Mouse (Mus musculus) gastrocnemius, adult 8-10 months (tissue): ENCODE measurements around the gene Efcab3. TPM values are rescaled to one million over a fixed set of nuclear protein-coding genes. Genes with fewer than 3 reads are reported as not detected.

Experiments
- DNase-seq, 2 experiments: peaks; one replicate each; pipeline ENCODE4 v3.0.0; 2022; ENCODE audit warnings: low spot score in 2 of 2
- total RNA-seq, 4 experiments: library from RNA; stranded (reverse); gene quantifications; 2 replicates each; pipeline ENCODE4 v1.2.4; 2022

The Efcab3 gene
- total RNA-seq, 4 experiments from 2014 or later = not detected

GRCm38 (mm10) chr11:105146593-105146992 is 83.2 kb downstream of the Efcab3 start, which contains the start of gene Gm10842:
Gene Gm10842 (plus strand): TSS chr11:105146893.
- no peak for DNase-seq

- no peak for DNase-seq
Measured at GRCm38 (mm10) chr11:105149353-105149752, 86.0 kb downstream of the Efcab3 start.

- DNase-seq = no peak
Measured at GRCm38 (mm10) chr11:105149766-105150165, 86.4 kb downstream of the Efcab3 start.

DNA sequence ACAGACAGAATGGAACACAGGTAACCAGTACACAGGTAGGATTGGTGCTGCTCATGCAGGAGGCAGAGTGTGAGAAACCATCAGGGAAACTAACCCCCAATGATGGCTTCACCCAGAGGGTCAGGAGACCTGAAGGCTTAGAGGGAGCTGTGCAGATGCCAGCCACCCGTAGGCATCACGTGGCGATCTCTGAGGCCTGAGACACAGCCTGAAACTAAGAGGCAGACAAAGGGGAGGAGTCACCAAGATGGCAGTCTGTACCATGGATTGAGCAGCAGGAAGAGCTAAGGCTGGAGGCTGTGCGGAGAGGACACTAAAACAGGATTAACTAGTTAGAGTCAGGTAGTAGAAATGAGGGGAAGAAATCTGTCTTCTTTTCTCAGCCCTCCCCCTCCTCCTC is 87.3 kb downstream of the Efcab3 start:
- no peak for DNase-seq

GRCm38 (mm10) chr11:105151226-105152016 is 88.0 kb downstream of the Efcab3 start:
- no peak for DNase-seq

DNA sequence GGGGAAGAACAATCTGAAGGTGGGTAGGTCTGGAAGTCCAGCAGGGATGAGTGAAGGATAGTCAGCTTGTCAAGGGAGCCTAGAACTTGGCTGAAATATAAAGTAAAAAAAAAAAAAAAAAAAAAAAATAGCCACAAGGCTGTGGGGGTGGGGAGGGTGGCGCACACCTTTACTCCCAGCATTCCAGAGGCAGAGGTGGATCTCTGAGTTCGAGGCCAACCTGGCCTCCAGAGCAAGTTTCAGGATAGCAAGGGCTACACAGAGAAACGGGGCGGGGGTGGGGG is 88.6 kb downstream of the Efcab3 start:
- DNase-seq = no peak

- DNase-seq = no peak
Measured at GRCm38 (mm10) chr11:105152357-105152899, 89.0 kb downstream of the Efcab3 start.

- DNase-seq = no peak
Measured at GRCm38 (mm10) chr11:105153068-105153833, 89.9 kb downstream of the Efcab3 start.

DNA sequence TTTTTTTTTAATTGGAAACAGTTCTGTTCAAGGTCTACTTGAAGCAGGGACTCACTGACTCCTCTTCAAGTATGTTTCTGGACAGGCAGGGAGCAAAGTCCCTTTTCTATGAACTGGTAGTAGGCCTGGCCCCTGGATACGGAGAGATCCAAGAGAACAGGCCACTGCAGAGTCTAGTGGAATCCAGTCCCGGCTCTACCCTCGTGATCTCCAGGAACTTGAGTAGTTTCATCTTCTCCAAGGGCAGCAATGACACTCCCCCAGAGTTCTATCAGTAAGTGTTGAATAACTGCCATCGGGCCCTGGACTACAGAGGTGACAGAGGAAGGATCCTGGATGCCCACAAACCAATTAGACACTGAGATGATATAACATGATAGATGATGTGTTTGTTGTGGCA is 92.5 kb downstream of the Efcab3 start:
- DNase-seq = no peak

GRCm38 (mm10) chr11:105156748-105157267 is 93.4 kb downstream of the Efcab3 start:
- DNase-seq = no peak

- no peak for DNase-seq
Measured at GRCm38 (mm10) chr11:105158047-105158446, 94.7 kb downstream of the Efcab3 start.

GRCm38 (mm10) chr11:105159673-105160360 is 96.4 kb downstream of the Efcab3 start:
- no peak for DNase-seq

DNA sequence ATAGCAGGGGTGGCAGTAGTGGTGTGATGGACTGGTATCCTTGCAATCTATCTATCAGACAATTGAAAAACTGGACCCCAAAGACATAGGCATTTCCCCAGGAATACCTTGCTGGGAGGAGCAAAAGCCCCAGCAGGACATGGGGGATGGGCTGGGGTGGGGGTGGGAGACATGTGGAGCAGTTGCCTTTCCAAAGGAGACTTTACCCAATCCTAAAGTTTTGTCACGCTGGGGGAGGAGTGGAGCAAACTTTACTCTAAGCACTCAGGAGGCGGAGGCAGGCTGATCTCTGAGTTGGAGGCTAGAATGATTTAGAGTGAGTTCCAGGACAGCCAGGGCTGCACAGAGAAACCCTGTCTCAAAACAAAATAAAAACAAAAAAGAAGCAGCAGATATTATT is 98.0 kb downstream of the Efcab3 start:
- no peak for DNase-seq

DNA sequence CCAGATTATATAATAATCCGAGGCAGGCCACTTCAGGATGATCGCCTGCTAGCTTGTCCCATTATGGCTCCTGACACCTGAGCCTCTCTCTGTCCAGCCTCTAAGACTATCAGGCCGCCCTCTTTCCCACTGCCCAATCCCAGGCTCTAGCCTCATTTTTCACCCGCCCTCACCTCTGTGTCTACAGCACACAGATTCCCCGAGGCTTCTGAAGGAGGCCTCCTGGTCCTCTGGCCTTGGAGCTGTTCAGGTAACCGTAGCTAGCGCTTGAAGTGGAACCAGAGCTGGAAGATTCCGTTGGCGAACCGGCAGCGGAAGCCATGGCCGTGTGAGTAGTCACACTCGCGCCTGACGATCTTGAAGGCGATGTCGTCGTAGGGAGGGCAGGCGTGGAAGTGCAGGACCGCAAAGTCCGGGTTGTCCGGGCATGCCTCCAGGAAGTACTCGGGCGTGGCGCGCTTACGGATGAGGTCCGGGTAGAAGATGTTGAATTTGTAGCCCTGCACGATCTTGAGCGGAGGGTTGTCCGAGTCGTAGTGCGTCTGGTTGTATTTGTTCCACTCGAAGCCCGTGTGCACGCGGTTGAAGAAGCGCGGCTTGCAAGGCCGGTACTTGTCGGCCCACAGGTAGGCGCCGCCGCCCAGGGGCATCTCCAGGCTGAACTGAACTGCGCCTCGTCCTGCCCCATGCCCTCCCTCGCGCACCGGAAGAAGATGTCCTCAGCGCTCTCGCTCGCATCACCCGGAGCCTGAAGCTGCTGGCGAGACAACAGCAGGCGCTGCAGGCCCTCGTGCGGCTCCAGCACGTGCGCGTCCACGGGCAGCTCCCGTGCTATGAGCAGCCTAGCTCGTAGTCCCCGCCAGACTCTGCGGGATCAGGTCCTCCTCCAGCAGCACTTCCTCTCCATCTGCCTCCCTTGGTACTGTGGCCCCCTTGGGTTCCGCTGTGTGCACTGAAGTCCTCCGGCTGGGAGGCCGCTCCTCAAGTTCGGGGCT is 101.4 kb downstream of the Efcab3 start:
- no peak for DNase-seq

GRCm38 (mm10) chr11:105166780-105167179 is 103.4 kb downstream of the Efcab3 start:
- no peak for DNase-seq

Other genes starting within 250 kb of the Efcab3 start
- 1 to 10 TPM; 7.8 to 8.1 (median 8.0) TPM for gene Mettl2, start 62.8 kb downstream of the Efcab3 start, total RNA-seq
- not detected for gene Gm10842, start 83.3 kb downstream of the Efcab3 start, total RNA-seq
- 10 to 100 TPM; 37.2 to 49.4 (median 40.8) TPM for gene Tlk2, start 115.2 kb downstream of the Efcab3 start, total RNA-seq
- gene Mrc2, start 229.1 kb downstream of the Efcab3 start, total RNA-seq = 1 to 10 TPM; 5.2 to 7.6 (median 6.0) TPM